Mouse (Mus musculus): Measurements from ENCODE around the gene Spats1. TPM values are rescaled to one million over a fixed set of nuclear protein-coding genes. Genes with fewer than 3 reads are reported as not detected.

Gene Spats1
- polyA plus RNA-seq, 1 experiment from 2014 or later, result 0.57 TPM

DNA sequence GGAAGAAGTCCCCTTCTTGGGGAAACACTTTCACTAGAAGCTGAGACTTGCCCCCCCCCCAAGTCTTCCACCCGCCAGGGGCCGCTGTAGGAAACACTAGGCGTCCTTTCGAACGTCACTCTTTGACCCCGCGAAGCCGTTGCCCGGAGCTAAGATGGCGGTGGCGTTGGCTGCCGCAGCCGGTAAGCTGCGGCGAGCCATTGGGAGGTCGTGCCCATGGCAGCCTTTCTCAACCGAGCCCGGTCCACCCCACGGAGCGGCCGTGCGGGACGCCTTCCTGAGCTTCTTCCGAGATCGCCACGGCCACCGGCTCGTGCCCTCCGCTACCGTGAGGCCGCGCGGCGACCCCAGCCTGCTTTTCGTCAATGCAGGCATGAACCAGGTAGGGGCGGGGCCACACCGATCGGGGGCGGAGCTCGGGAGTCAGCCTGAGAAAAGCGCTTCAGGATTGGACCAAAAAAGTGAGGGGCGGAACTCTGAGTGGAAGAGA lies 31.5 kb upstream of the Spats1 start, which contains the start of gene Aars2:
Gene Aars2, plus strand, starts transcription at position 142 of the 490 bp plus-strand sequence.
- Histone ChIP-seq H3K4me3 (peak within 1 kb of the TSS; percentile 79), H3K27me3 (ENCODE audit: insufficient read depth, poor library complexity, severe bottlenecking) (no peaks in the 10 kb centered on the region), H3K9me3 (no peaks in the 10 kb centered on the region), H3K27ac (peak within 1 kb of the TSS; percentile 96), H3K4me1 (peaks cover 18% of the 10 kb centered on the region), H3K36me3 (peaks cover 32% of the 10 kb centered on the region)
- DNase-seq (ENCODE audit: low spot score), result peak; percentile 96
- under 1% methylated on average over 42 of the region's 42 CpGs for WGBS

DNA sequence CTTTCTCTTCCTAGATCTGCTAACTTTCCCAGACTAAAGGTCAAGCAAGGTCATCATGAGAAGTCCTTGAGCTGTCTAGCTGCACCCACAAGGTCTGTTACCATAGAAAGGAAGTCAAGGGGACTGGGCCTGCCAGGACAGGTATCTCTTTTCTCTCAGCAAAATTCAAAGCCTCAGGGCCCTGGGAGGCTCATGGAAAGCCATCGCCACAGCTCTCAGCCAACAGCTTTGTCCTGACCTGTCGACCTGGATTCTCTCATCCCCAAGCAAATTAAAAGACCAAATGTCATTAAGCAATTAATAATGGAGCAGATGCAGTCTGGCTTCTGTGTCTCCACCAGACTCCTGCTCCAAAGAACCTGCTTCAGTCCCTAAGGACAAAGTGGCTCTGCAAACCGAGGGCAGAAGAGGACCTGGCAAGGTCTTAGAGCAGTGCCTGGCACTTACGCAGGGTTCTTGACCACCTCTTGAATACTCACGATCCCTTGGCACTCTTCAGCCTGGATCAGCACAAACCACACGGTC lies 30.8 kb upstream of the Spats1 start:
- DNase-seq (ENCODE audit: low spot score), result no peak
- H3K4me3 ChIP-seq, result peak overlapping the region; percentile 79; the same call in 1 of the 2 replicates
- peaks cover 23% of the 10 kb centered on the region for H3K4me1 ChIP-seq
- no peaks in the 10 kb centered on the region for H3K9me3 ChIP-seq
- H3K27me3 ChIP-seq (ENCODE audit: insufficient read depth, poor library complexity, severe bottlenecking), result no peaks in the 10 kb centered on the region
- H3K36me3 ChIP-seq, result peaks cover 26% of the 10 kb centered on the region
- 69% methylated on average over 6 of the region's 6 CpGs for WGBS
- peak overlapping the region; percentile 96 for H3K27ac ChIP-seq

DNA sequence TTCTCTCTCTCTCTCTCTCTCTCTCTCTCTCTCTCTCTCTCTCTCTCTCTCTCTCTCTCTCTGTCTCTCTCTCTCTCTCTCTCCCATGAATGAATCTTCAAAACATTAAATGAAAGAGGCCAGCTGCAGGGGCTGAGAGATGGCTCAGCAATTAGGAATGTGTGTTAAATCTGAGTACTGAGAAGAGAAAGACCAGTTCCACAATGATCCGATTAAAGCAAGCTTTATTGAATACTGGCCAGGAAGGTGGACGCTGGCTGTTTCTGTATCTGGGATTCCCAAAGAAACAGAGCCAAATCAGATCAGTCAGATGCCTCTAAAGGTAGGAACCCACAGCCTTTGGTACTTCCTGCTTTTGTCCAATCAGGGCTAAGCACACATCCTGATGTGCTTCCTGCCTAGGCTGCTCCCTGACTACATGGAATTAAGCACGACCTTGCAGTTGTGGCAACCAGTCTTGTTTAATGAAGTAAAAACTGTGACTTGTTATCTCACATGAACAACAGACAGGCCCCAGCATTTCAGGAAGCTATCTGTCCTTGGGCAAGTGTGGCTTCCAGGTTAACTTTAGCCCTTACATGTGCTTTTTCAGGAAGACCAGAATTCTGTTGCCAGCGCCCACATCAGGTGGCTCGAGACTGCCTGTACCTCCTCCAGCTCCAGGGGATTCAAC lies 28.2 kb upstream of the Spats1 start:
- Histone ChIP-seq H3K4me3 (no peak overlapping the region), H3K27me3 (ENCODE audit: insufficient read depth, poor library complexity, severe bottlenecking) (no peaks in the 10 kb centered on the region), H3K36me3 (peaks cover 3% of the 10 kb centered on the region), H3K9me3 (no peaks in the 10 kb centered on the region), H3K27ac (0 out of 2 replicates have a peak overlapping the region, but pooled peaks have one; percentile 29), H3K4me1 (peaks cover 33% of the 10 kb centered on the region)
- WGBS, result 51% methylated on average over 5 of the region's 5 CpGs
- DNase-seq (ENCODE audit: low spot score), result no peak

DNA sequence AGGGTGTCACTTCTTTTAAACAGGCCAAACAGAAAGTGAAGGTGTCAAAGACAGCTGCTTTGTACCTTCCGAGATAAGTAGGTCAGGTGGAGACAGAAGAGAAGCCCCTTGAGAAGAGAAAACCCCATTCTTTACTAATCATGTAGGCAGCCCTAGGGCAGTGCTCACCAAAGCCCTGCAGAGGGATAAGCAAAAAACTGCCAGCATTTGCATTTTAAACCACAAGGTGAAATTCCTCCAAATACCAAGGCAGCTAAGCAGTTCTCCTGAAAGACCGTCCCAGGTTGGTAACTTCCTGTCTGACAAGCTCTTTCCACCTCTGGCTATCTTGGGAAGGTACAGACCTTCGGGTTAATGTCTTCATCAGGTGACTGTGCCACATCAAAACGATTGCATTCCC lies 27.1 kb upstream of the Spats1 start:
- Histone ChIP-seq H3K4me1 (peaks cover 30% of the 10 kb centered on the region), H3K27me3 (ENCODE audit: insufficient read depth, poor library complexity, severe bottlenecking) (no peaks in the 10 kb centered on the region), H3K9me3 (no peaks in the 10 kb centered on the region), H3K27ac (no peak overlapping the region), H3K36me3 (no peaks in the 10 kb centered on the region), H3K4me3 (no peak overlapping the region)
- 58% methylated on average over 4 of the region's 4 CpGs for WGBS
- DNase-seq (ENCODE audit: low spot score), result no peak

DNA sequence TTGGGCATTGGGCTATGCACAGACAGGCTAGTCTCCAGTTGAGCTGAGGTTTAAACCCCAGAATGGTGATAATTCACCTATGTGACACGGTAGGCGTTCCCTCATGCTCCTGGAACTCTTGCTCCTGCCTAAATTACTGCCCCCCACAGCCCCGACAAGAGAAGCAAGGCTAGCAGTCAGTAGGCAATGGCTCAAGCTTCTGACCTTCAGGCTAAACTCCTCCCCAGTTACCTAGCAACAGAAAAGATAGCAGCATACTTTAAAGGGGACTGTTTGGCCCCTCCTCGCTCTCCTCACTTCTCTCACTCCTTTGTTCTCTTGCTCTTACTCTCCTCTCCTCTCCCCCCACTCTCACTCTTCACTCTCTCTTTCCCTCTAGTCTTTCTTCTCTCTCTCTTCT lies 25.8 kb upstream of the Spats1 start:
- H3K4me3 ChIP-seq, result no peak overlapping the region
- WGBS, result 39% methylated on average over 4 of the region's 4 CpGs

DNA sequence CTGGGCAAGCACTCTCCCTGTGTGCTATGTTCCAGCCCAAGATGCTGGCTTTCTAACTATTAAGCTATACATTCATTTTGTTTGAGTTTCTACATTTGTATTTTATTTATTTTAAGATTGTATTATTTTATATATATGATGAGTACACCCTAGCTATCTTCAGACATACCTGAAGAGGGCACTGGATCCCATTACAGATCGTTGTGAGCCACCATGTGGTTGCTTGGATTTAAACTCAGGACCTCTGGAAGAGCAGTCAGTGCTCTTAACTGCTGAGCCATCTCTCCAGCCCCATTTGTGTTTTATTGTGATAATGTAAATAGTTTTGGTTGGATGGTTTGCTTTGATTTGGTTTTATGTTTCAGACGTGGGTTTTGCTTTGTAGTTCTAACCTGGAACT lies 24.3 kb upstream of the Spats1 start:
- Histone ChIP-seq H3K36me3 (no peaks in the 10 kb centered on the region), H3K4me1 (peaks cover 32% of the 10 kb centered on the region), H3K27ac (no peak overlapping the region), H3K9me3 (no peaks in the 10 kb centered on the region), H3K4me3 (no peak overlapping the region), H3K27me3 (ENCODE audit: insufficient read depth, poor library complexity, severe bottlenecking) (0 out of 2 replicates have a peak, but pooled peaks cover 7% of the 10 kb centered on the region)
- no peak for DNase-seq (ENCODE audit: low spot score)
- whole genome bisulfite sequencing, result 62% methylated on average over 2 of the region's 2 CpGs

More for the DNA sequence above, 25.8 kb upstream of the Spats1 start:
- Histone ChIP-seq H3K27ac (peak overlapping the region; percentile 72; the same call in 1 of the 2 replicates), H3K9me3 (no peaks in the 10 kb centered on the region), H3K27me3 (ENCODE audit: insufficient read depth, poor library complexity, severe bottlenecking) (no peaks in the 10 kb centered on the region), H3K4me1 (peaks cover 25% of the 10 kb centered on the region), H3K36me3 (no peaks in the 10 kb centered on the region)
- DNase-seq (ENCODE audit: low spot score), result no peak

DNA sequence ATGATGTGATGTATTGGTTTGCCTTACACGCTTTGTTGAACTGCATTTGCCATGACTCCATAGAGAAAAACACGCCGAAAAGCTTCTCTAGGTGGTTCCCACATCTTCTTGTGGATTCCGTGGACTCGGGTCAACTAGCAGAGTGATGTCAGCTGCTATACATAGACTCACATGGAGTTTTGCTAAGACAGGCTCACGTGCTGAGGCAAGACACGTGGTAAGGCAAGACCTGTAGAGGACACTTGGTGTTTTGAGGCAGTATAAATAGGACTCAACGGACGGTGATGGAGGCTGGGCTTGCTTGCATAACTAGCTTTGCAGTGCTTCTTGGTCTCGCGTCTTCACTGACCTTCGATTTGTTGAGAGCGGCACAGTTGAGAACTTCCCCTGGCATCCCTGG lies 23.2 kb upstream of the Spats1 start:
- 73% methylated on average over 13 of the region's 13 CpGs for WGBS
- Histone ChIP-seq H3K27me3 (ENCODE audit: insufficient read depth, poor library complexity, severe bottlenecking) (peaks cover 7% of the 10 kb centered on the region; the same call in 1 of the 2 replicates), H3K36me3 (no peaks in the 10 kb centered on the region), H3K9me3 (no peaks in the 10 kb centered on the region), H3K4me3 (no peak overlapping the region), H3K4me1 (peaks cover 28% of the 10 kb centered on the region), H3K27ac (no peak overlapping the region)
- DNase-seq (ENCODE audit: low spot score), result no peak

DNA sequence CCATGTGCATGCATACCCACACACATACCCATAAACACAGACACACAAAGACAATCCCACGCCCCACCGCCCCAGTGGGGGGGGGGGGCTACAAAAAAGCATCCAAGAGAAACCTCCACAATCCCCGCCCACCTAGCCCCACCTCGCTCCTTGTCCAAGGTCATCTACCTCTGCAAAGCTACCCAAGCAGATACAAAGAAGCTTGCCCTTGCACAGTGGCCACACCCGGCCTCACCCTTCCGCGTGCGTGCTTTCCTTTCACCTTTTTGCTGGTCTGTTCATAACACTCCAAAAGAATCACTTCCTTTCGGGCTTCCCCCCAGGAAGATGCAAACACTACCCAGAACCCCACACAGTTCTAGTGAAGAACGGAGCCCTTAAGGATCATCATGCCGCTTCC lies 20.2 kb upstream of the Spats1 start:
- no peak for DNase-seq (ENCODE audit: low spot score)
- no peaks in the 10 kb centered on the region for H3K9me3 ChIP-seq
- 75% methylated on average over 11 of the region's 11 CpGs for WGBS
- H3K4me3 ChIP-seq, result no peak overlapping the region
- H3K27ac ChIP-seq, result no peak overlapping the region
- no peaks in the 10 kb centered on the region for H3K36me3 ChIP-seq
- H3K27me3 ChIP-seq (ENCODE audit: insufficient read depth, poor library complexity, severe bottlenecking), result peaks cover 14% of the 10 kb centered on the region; the same call in 1 of the 2 replicates
- H3K4me1 ChIP-seq, result peaks cover 16% of the 10 kb centered on the region

DNA sequence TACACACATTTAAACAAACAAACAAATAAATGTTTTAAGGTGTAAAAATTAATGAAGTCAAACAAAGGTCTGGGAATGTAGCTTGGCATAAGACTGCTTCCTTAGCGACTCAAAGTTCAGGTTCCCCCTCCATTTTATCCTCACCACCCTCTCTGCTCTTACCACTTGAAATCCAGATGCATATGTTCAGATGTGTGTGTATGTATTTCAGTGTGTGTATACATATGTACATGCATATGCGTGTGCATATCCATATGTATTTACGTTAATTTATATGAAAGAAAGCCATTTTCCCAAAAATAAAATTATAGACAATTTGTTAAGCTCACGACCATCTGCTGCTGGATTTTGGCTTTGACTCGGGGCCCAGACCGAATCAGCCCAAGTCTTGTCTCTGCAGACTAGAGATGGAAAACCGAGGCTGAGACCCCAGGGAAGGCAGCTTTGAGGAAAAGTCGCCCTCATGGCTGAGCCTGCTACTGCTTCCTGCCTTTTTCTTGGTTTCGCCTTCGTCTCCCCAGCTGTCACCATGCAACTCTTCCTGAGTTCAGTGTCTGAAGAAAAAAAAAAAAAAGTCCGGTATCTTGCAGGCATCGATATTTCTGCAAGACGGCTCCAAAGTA lies 15.4 kb upstream of the Spats1 start:
- Histone ChIP-seq H3K36me3 (no peaks in the 10 kb centered on the region), H3K27me3 (ENCODE audit: insufficient read depth, poor library complexity, severe bottlenecking) (peaks cover 13% of the 10 kb centered on the region; the same call in 1 of the 2 replicates), H3K4me3 (no peak overlapping the region), H3K27ac (no peak overlapping the region), H3K9me3 (no peaks in the 10 kb centered on the region), H3K4me1 (peaks cover 17% of the 10 kb centered on the region; the same call in 1 of the 2 replicates)
- 60% methylated on average over 13 of the region's 13 CpGs for WGBS
- no peak for DNase-seq (ENCODE audit: low spot score)

DNA sequence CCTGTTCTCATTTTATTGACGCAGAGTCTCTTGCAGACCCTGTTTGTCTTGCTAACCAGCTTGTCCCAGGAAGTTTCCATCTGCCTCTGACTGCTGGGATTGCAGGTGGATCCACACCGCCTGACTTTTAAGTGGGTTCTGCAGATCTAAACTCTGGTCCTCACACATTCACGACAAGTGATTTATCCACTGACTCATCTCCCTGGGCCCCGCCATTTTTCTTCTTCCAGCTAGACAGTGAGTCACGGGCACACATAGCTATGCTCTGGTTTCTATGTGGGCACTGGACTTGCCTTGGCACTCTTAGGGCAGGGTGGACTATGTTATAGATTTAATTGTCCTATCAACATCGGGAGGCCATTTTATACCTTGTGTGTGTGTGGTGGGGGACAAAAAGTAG lies 14.5 kb upstream of the Spats1 start:
- peaks cover 7% of the 10 kb centered on the region; the same call in 1 of the 2 replicates for H3K27me3 ChIP-seq (ENCODE audit: insufficient read depth, poor library complexity, severe bottlenecking)
- H3K4me1 ChIP-seq, result 0 out of 2 replicates have a peak, but pooled peaks cover 12% of the 10 kb centered on the region
- no peaks in the 10 kb centered on the region for H3K36me3 ChIP-seq
- DNase-seq (ENCODE audit: low spot score), result no peak
- H3K9me3 ChIP-seq, result no peaks in the 10 kb centered on the region
- 81% methylated on average over 6 of the region's 6 CpGs for WGBS
- no peak overlapping the region for H3K4me3 ChIP-seq
- H3K27ac ChIP-seq, result no peak overlapping the region

DNA sequence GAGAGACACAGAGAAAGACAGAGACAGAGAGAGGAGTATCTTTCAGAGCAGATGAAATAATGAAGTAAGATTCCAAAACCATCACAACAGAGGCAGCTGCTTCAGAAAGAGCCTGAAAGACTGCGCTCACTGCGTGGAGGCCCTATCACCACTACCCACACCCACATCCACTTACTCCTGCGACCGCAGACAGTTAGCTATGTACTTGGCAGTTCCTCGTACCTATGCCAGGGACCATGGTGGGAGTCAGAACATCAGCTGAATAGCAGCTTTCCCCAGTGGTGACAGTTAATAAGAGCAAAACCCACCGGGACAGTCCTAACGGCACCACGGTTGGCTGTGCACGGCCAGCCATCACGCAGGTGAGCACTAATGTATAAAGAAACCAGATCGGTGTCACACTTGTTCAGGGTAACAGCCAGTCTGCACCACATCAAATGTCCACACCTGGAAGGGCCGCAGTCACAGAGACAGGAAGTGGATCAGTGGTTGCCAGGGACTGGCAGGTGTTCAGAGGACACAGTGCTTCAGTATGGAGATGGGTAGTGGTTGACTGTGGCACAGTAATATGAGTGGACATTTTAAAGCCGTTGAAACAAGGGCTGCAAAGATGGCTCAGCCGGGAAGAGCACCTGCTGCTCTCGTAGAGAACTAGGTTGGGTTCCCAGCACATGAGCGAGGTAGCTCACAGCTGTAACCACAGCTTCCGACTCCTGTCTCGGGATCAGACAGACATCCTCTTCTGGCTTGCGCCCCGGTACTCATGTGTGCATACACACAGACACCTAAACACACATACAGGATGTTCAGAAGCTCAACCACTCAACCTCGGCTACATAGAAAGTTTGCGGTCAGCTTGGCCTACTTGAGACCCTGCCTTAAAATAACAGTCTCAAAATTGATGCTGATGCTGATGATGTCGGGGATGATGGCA lies 13.4 kb upstream of the Spats1 start:
- no peak for DNase-seq (ENCODE audit: low spot score)
- Histone ChIP-seq H3K27ac (no peak overlapping the region), H3K4me3 (no peak overlapping the region), H3K9me3 (no peaks in the 10 kb centered on the region), H3K36me3 (no peaks in the 10 kb centered on the region), H3K4me1 (0 out of 2 replicates have a peak, but pooled peaks cover 12% of the 10 kb centered on the region), H3K27me3 (ENCODE audit: insufficient read depth, poor library complexity, severe bottlenecking) (peaks cover 7% of the 10 kb centered on the region; the same call in 1 of the 2 replicates)
- WGBS, result 83% methylated on average over 23 of the region's 23 CpGs

DNA sequence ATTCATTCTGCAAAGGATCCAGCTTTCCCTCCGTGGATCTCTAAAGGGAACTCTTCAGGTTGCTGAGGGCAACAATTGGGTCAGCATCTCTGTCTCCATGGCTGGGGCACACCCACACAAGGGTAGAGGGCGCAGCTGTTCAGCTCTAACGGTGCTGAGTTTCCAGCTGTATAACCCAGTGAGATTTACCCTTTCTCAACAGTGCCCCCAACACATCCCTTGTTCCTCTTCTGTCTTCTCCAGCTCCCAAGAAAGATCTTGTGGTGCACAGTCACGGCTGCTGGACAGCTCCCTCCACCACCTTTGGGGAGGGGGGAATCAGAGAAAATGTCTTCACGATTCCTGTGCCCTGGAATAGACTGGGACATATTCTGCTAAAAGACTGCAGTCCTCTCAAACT lies 12.0 kb upstream of the Spats1 start:
- 12% methylated on average over 5 of the region's 5 CpGs for WGBS

More for the DNA sequence above, 12.0 kb upstream of the Spats1 start:
- no peak for DNase-seq (ENCODE audit: low spot score)
- 0 out of 2 replicates have a peak, but pooled peaks cover under 1% of the 10 kb centered on the region for H3K27me3 ChIP-seq (ENCODE audit: insufficient read depth, poor library complexity, severe bottlenecking)
- no peaks in the 10 kb centered on the region for H3K9me3 ChIP-seq
- 0 out of 2 replicates have a peak, but pooled peaks cover 12% of the 10 kb centered on the region for H3K4me1 ChIP-seq
- H3K27ac ChIP-seq, result no peak overlapping the region
- H3K4me3 ChIP-seq, result no peak overlapping the region
- no peaks in the 10 kb centered on the region for H3K36me3 ChIP-seq

Measured in heart, embryonic 10.5 days (tissue).